Mouse (Mus musculus): ENCODE data around the gene Rorb.

GRCm38 (mm10) chr19:18974796-18975660, 136.0 kb downstream of the Rorb start:
- TF ChIP-seq GABPA (IDR thresholded peaks at IDR 0.05; ENCODE audit: insufficient replicate concordance, low read depth, low read length) (no peak), POLR2A (IDR thresholded peaks at IDR 0.05; ENCODE audit: low read depth, low read length) (no peak), SIN3A (IDR thresholded peaks at IDR 0.05; ENCODE audit: low read length) (no peak), USF1 (IDR thresholded peaks at IDR 0.05; ENCODE audit: low read depth, low read length) (no peak), CTCF (conservative IDR thresholded peaks at IDR 0.05 in 1 of 2, IDR thresholded peaks at IDR 0.05 in 1 of 2; ENCODE audit: low read depth in 2 of 2, low read length in 2 of 2) (peak; percentile 61 to 77), MYC (IDR thresholded peaks at IDR 0.05; ENCODE audit: low read depth, low read length) (no peak), UBTF (IDR thresholded peaks at IDR 0.05; ENCODE audit: low read depth, low read length) (no peak)

Measured in CH12.LX (cell line).